In the genomic region with DNA sequence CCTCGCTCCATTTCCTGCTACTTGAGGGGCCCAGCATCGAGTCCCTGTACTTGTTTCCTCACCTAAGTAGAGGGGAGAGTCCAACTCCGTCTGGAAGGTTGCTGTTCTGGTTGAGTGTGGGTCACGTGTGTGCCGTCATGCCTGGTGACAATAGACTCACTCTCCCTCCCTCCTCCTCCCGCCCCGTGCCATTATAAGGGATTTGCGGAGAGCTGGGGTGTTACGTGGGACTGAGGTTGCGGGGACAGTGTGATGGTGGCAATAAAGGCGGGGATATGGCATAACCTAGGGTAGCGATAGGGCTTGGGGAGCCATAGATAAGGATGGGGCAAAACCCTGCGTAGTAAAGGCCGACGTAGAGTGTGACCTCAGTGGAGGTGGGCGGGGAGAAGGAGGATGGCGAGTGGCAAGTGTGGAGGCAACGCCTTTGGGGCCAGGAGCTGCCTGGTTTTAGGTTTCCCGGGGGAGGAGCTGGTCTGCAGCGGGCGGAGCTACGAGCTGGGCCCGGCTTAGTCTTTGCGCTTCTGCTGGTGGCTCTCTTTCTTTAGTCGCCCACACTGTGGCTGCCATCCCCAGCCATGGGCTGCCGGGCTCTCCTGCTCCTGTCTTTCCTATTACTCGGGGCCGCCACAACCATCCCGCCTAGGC, we compare ENCODE assay signal across 7 mouse cellular contexts. TPM values are rescaled to one million over a fixed set of nuclear protein-coding genes. Genes with fewer than 3 reads are reported as not detected.
DNase-seq lines count a peak whose midpoint lies in the region; ATAC-seq and TF ChIP-seq lines count a peak whose summit lies in the region.

No protein-coding gene starts in this region.

- peak overlapping the region; percentile 60 for H3K4me3 ChIP-seq in embryonic facial prominence, embryonic 12.5 days
- peak overlapping the region; percentile 85 for H3K4me3 ChIP-seq in kidney, adult 2 months (ENCODE audit: insufficient read depth, low read depth, low read length)
- peak overlapping the region; percentile 61 for H3K4me3 ChIP-seq in limb, embryonic 12.5 days (replicated peaks)
- peak overlapping the region; percentile 79 for H3K4me3 ChIP-seq in midbrain, embryonic 15.5 days
- peak overlapping the region; percentile 88 for H3K4me3 ChIP-seq in spleen, adult 2 months (ENCODE audit: extremely low read depth, insufficient read depth, insufficient read length)

- H3K9me3 ChIP-seq in embryonic facial prominence, embryonic 12.5 days, result no peaks in the 10 kb centered on the region
- no peaks in the 10 kb centered on the region for H3K9me3 ChIP-seq in limb, embryonic 12.5 days
- H3K9me3 ChIP-seq in midbrain, embryonic 15.5 days, result no peaks in the 10 kb centered on the region

- DNase-seq in adrenal gland, postnatal 25 days, result peak; percentile 79
- DNase-seq in heart, adult 18-20 months, result peak; percentile 94 to 96
- DNase-seq in kidney, adult 2 months, result peak; percentile 95
- peak; percentile 90 to 93 for DNase-seq in spleen, adult 2 months (ENCODE audit: low read depth in 1 of 2, low spot score in 2 of 2)

- peak; percentile 90 for ATAC-seq in embryonic facial prominence, embryonic 12.5 days (ENCODE audit: insufficient number of reproducible peaks, insufficient read depth, low FRiP score, low TSS enrichment)
- peak; percentile 87 for ATAC-seq in limb, embryonic 12.5 days (ENCODE audit: insufficient number of reproducible peaks, insufficient read depth, low FRiP score, low TSS enrichment, low read depth)
- peak; percentile 93 for ATAC-seq in midbrain, embryonic 15.5 days (replicated peaks)

- WGBS in embryonic facial prominence, embryonic 12.5 days, result under 1% methylated on average over 29 of the region's 29 CpGs
- WGBS in kidney, adult 2 months, result under 1% methylated on average over 29 of the region's 29 CpGs
- whole genome bisulfite sequencing in limb, embryonic 12.5 days, result under 1% methylated on average over 29 of the region's 29 CpGs
- under 1% methylated on average over 29 of the region's 29 CpGs for WGBS in midbrain, embryonic 15.5 days
- under 1% methylated on average over 29 of the region's 29 CpGs for WGBS in spleen, adult 2 months

- peak; percentile 59 for TF ChIP-seq POLR2A in kidney, adult 2 months (IDR thresholded peaks at IDR 0.05; ENCODE audit: low read depth, low read length)
- peak; percentile 44 for TF ChIP-seq POLR2A in spleen, adult 2 months (IDR thresholded peaks at IDR 0.05; ENCODE audit: low read depth, low read length)

- TF ChIP-seq CTCF in kidney, adult 2 months (conservative IDR thresholded peaks at IDR 0.05; ENCODE audit: insufficient read depth, insufficient read length, low read depth, low read length), result no peak
- TF ChIP-seq CTCF in spleen, adult 2 months (IDR thresholded peaks at IDR 0.05; ENCODE audit: extremely low read depth, insufficient read depth, insufficient read length, insufficient replicate concordance), result no peak

- H3K27ac ChIP-seq in embryonic facial prominence, embryonic 12.5 days, result peak overlapping the region; percentile 98
- peak overlapping the region; percentile 88 for H3K27ac ChIP-seq in kidney, adult 2 months (ENCODE audit: insufficient read depth, low read depth, low read length)
- peak overlapping the region; percentile 98 for H3K27ac ChIP-seq in limb, embryonic 12.5 days
- peak overlapping the region; percentile 99 for H3K27ac ChIP-seq in midbrain, embryonic 15.5 days
- H3K27ac ChIP-seq in spleen, adult 2 months (ENCODE audit: insufficient read depth, low read length), result peak overlapping the region; percentile 99

- no peaks in the 10 kb centered on the region for H3K36me3 ChIP-seq in embryonic facial prominence, embryonic 12.5 days
- no peaks in the 10 kb centered on the region for H3K36me3 ChIP-seq in kidney, adult 2 months (ENCODE audit: control insufficient read depth, insufficient read depth, low read length)
- H3K36me3 ChIP-seq in limb, embryonic 12.5 days, result peaks cover under 1% of the 10 kb centered on the region; the same call in 1 of the 2 replicates
- no peaks in the 10 kb centered on the region for H3K36me3 ChIP-seq in midbrain, embryonic 15.5 days (replicated peaks)
- H3K36me3 ChIP-seq in spleen, adult 2 months (ENCODE audit: control insufficient read depth, insufficient read depth, low read length), result no peaks in the 10 kb centered on the region

- peak overlapping the region; percentile 65 for H3K9ac ChIP-seq in embryonic facial prominence, embryonic 12.5 days
- H3K9ac ChIP-seq in limb, embryonic 12.5 days (replicated peaks), result peak overlapping the region; percentile 76
- H3K9ac ChIP-seq in midbrain, embryonic 15.5 days, result peak overlapping the region; percentile 90

- peak overlapping the region; percentile 58 for H3K4me2 ChIP-seq in embryonic facial prominence, embryonic 12.5 days (replicated peaks)
- H3K4me2 ChIP-seq in limb, embryonic 12.5 days, result peak overlapping the region; percentile 68
- peak overlapping the region; percentile 68 for H3K4me2 ChIP-seq in midbrain, embryonic 15.5 days

- no peaks in the 10 kb centered on the region for H3K27me3 ChIP-seq in embryonic facial prominence, embryonic 12.5 days
- no peaks in the 10 kb centered on the region for H3K27me3 ChIP-seq in kidney, adult 2 months (replicated peaks; ENCODE audit: control insufficient read depth, insufficient read depth, low read length)
- no peaks in the 10 kb centered on the region for H3K27me3 ChIP-seq in limb, embryonic 12.5 days
- H3K27me3 ChIP-seq in midbrain, embryonic 15.5 days (replicated peaks), result no peaks in the 10 kb centered on the region
- H3K27me3 ChIP-seq in spleen, adult 2 months (ENCODE audit: control insufficient read depth, insufficient read depth, low read length), result no peaks in the 10 kb centered on the region

- H3K4me1 ChIP-seq in embryonic facial prominence, embryonic 12.5 days, result peaks cover 12% of the 10 kb centered on the region
- H3K4me1 ChIP-seq in kidney, adult 2 months (ENCODE audit: control insufficient read depth, insufficient read depth, low read length), result peaks cover 15% of the 10 kb centered on the region; the same call in 1 of the 2 replicates
- peaks cover 20% of the 10 kb centered on the region for H3K4me1 ChIP-seq in limb, embryonic 12.5 days (replicated peaks)
- peaks cover 18% of the 10 kb centered on the region for H3K4me1 ChIP-seq in midbrain, embryonic 15.5 days
- peaks cover 6% of the 10 kb centered on the region for H3K4me1 ChIP-seq in spleen, adult 2 months (ENCODE audit: control insufficient read depth, insufficient read depth, insufficient read length)

RNA-seq across cellular contexts. Expression of a gene that starts 0.6 kb away (rescaled TPM):
- 10.6 and 11.1 TPM in 2 replicates for total RNA-seq in adrenal gland, postnatal 25 days (2021)
- polyA plus RNA-seq in embryonic facial prominence, embryonic 12.5 days (2016; fragmentation: Nextera tagmentation; extraction: Ambion mirVana), result 26.1 and 26.3 TPM in 2 replicates
- total RNA-seq in heart, adult 18-20 months (2021), result 10 to 100 TPM in 1 of 2 experiments, 1 to 10 TPM in 1; 9.1 to 10.9 TPM
- 37.2 TPM in 2 replicates for polyA plus RNA-seq in kidney, adult 2 months (2012; rRNA removed)
- 22.1 and 23.6 TPM in 2 replicates for polyA plus RNA-seq in limb, embryonic 12.5 days (2016; fragmentation: Nextera tagmentation; extraction: Ambion mirVana)
- 20.2 and 20.5 TPM in 2 replicates for polyA plus RNA-seq in midbrain, embryonic 15.5 days (2015; fragmentation: Nextera tagmentation; extraction: Ambion mirVana)
- polyA plus RNA-seq in spleen, adult 2 months (2012; rRNA removed), result 26.8 and 30.3 TPM in 2 replicates

RNA-seq across cellular contexts. Expression of a gene that starts 0.8 kb away (rescaled TPM):
- total RNA-seq in adrenal gland, postnatal 25 days (2021), result 1.6 and 1.7 TPM in 2 replicates
- polyA plus RNA-seq in embryonic facial prominence, embryonic 12.5 days (2016; fragmentation: Nextera tagmentation; extraction: Ambion mirVana), result 15.4 and 18.5 TPM in 2 replicates
- total RNA-seq in heart, adult 18-20 months (2021), result under 1 TPM; 0.21 to 0.89 TPM
- polyA plus RNA-seq in kidney, adult 2 months (2012; rRNA removed), result 0.06 and 0.08 TPM in 2 replicates
- polyA plus RNA-seq in limb, embryonic 12.5 days (2016; fragmentation: Nextera tagmentation; extraction: Ambion mirVana), result 18.2 and 18.4 TPM in 2 replicates
- 4.1 and 4.3 TPM in 2 replicates for polyA plus RNA-seq in midbrain, embryonic 15.5 days (2015; fragmentation: Nextera tagmentation; extraction: Ambion mirVana)
- 0.09 and 0.28 TPM in 2 replicates for polyA plus RNA-seq in spleen, adult 2 months (2012; rRNA removed)

Comparison
In these comparisons a context has a peak if more than half of its experiments do, and no peak if none do; other contexts are left out.
1. Peak in every context shown above with its lines: DNase-seq, ATAC-seq, H3K4me3 ChIP-seq and H3K27ac ChIP-seq.